Mouse (Mus musculus) erythroblast, embryonic 14.5 days (primary cell): ENCODE measurements around the gene Ccdc73.

Experiments
- GATA1 ChIP-seq: IDR thresholded peaks from 2 replicates; pipeline ENCODE4 v1.6.1; 2012; ENCODE audit warnings: low read length, inconsistent platforms, mixed read lengths
- TAL1 ChIP-seq: IDR thresholded peaks from 3 replicates; pipeline ENCODE4 v1.6.1; 2012; ENCODE audit warnings: low read length, inconsistent platforms, mixed read lengths

GRCm38 (mm10) chr2:105016192-105016966 is 148.8 kb downstream of the Ccdc73 start:
- no peak for TF ChIP-seq GATA1
- TF ChIP-seq TAL1, result no peak
